Mouse (Mus musculus): Measurements from ENCODE around the gene Bcl2l14.

- TF ChIP-seq POLR2A (IDR thresholded peaks at IDR 0.05; ENCODE audit: borderline replicate concordance, low read depth, low read length) (no peak), CTCF (IDR thresholded peaks at IDR 0.05; ENCODE audit: low read depth, low read length) (no peak)
Measured at GRCm38 (mm10) chr6:134385931-134386330, 10.2 kb upstream of the Bcl2l14 start.

All from bone marrow macrophage, adult 2 months (primary cell).